Mouse (Mus musculus): Measurements from ENCODE around the gene Bcorl1. TPM values are rescaled to one million over a fixed set of nuclear protein-coding genes. Genes with fewer than 3 reads are reported as not detected.

Bcorl1 gene
- polyA plus RNA-seq, 1 experiment: 27.3 TPM

- Histone ChIP-seq H3K4me1 (ENCODE audit: control insufficient read depth, insufficient read depth, low read length) (peaks cover 5% of the 10 kb centered on the region), H3K27ac (ENCODE audit: control insufficient read depth, insufficient read depth, low read depth, low read length, poor library complexity) (peak overlapping the region; percentile 78), H3K4me3 (replicated peaks; ENCODE audit: control insufficient read depth, low read depth, low read length) (peak overlapping the region; percentile 40)
- no peak for TF ChIP-seq CTCF (IDR thresholded peaks at IDR 0.05; ENCODE audit: control insufficient read depth, insufficient read depth, low read length)
- TF ChIP-seq POLR2A (IDR thresholded peaks at IDR 0.05; ENCODE audit: borderline replicate concordance, control insufficient read depth, low read depth, low read length): no peak
- 17% methylated on average over 7 of the region's 7 CpGs for WGBS
Observed at GRCm38 (mm10) chrX:48425280-48425679, 84.1 kb downstream of the Bcorl1 start.

GRCm38 (mm10) chrX:48428241-48428640, 87.1 kb downstream of the Bcorl1 start:
- peaks cover 7% of the 10 kb centered on the region for H3K4me1 ChIP-seq (ENCODE audit: control insufficient read depth, insufficient read depth, low read length)
- H3K4me3 ChIP-seq (replicated peaks; ENCODE audit: control insufficient read depth, low read depth, low read length): no peak overlapping the region
- 20% methylated on average over 6 of the region's 6 CpGs for WGBS
- peak overlapping the region; percentile 67 for H3K27ac ChIP-seq (ENCODE audit: control insufficient read depth, insufficient read depth, low read depth, low read length, poor library complexity)
- TF ChIP-seq POLR2A (IDR thresholded peaks at IDR 0.05; ENCODE audit: borderline replicate concordance, control insufficient read depth, low read depth, low read length) (no peak), CTCF (IDR thresholded peaks at IDR 0.05; ENCODE audit: control insufficient read depth, insufficient read depth, low read length) (no peak)

DNA sequence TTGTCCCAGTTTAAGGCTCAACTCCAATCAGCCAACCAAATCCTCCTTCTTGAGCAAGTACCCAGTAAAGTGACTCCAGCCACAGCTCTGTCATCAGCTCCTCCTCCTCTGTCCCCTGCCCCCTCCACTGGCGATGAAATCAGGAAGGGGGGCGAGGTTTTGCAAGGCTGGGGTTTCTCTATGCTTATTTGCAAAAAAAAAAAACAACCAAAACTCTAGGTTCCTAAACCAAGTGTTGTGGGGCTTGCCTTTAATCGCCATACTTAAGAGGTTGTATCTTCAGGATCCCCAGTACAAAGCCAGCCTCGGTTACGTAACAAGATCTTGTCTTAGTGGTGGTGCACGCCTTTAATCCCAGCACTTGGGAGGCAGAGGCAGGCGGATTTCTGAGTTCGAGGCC, 87.5 kb downstream of the Bcorl1 start:
- Histone ChIP-seq H3K27ac (ENCODE audit: control insufficient read depth, insufficient read depth, low read depth, low read length, poor library complexity) (peak overlapping the region; percentile 67), H3K4me3 (replicated peaks; ENCODE audit: control insufficient read depth, low read depth, low read length) (no peak overlapping the region), H3K4me1 (ENCODE audit: control insufficient read depth, insufficient read depth, low read length) (peaks cover 7% of the 10 kb centered on the region)
- TF ChIP-seq POLR2A (IDR thresholded peaks at IDR 0.05; ENCODE audit: borderline replicate concordance, control insufficient read depth, low read depth, low read length): no peak
- TF ChIP-seq CTCF (IDR thresholded peaks at IDR 0.05; ENCODE audit: control insufficient read depth, insufficient read depth, low read length): no peak
- WGBS: 22% methylated on average over 8 of the region's 8 CpGs

- Histone ChIP-seq H3K27ac (ENCODE audit: control insufficient read depth, insufficient read depth, low read depth, low read length, poor library complexity) (peak overlapping the region; percentile 67; the same call in 1 of the 2 replicates), H3K4me1 (ENCODE audit: control insufficient read depth, insufficient read depth, low read length) (peaks cover 7% of the 10 kb centered on the region), H3K4me3 (replicated peaks; ENCODE audit: control insufficient read depth, low read depth, low read length) (no peak overlapping the region)
- TF ChIP-seq CTCF (IDR thresholded peaks at IDR 0.05; ENCODE audit: control insufficient read depth, insufficient read depth, low read length) (no peak), POLR2A (IDR thresholded peaks at IDR 0.05; ENCODE audit: borderline replicate concordance, control insufficient read depth, low read depth, low read length) (no peak)
Observed at GRCm38 (mm10) chrX:48429100-48429499, 87.9 kb downstream of the Bcorl1 start.

DNA sequence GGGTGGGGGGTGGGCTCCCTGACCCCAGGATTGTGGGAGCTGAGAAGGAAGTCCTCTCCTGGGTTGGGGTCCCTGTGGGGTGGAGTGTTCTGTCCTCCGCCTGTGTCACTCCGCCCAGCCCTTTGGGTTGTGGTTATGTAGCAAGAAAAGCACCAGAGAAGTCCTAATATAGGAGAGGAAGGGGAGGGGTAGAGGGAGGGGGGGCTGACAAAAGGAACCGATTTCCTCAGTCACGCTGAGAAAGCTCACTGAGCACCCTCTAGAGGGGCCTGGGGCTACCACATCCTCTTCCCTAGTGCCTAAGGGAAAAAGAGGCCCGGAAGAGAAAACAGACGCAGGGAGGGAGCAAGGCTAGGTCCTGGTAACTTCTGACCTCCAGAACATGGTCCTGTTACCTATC, 88.4 kb downstream of the Bcorl1 start:
- WGBS: 7% methylated on average over 6 of the region's 6 CpGs
- H3K4me1 ChIP-seq (ENCODE audit: control insufficient read depth, insufficient read depth, low read length): peaks cover 7% of the 10 kb centered on the region
- H3K4me3 ChIP-seq (replicated peaks; ENCODE audit: control insufficient read depth, low read depth, low read length): peak overlapping the region; percentile 24
- H3K27ac ChIP-seq (ENCODE audit: control insufficient read depth, insufficient read depth, low read depth, low read length, poor library complexity): peak overlapping the region; percentile 66
- TF ChIP-seq CTCF (IDR thresholded peaks at IDR 0.05; ENCODE audit: control insufficient read depth, insufficient read depth, low read length) (no peak), POLR2A (IDR thresholded peaks at IDR 0.05; ENCODE audit: borderline replicate concordance, control insufficient read depth, low read depth, low read length) (no peak)

- no peak for TF ChIP-seq CTCF (IDR thresholded peaks at IDR 0.05; ENCODE audit: control insufficient read depth, insufficient read depth, low read length)
- TF ChIP-seq POLR2A (IDR thresholded peaks at IDR 0.05; ENCODE audit: borderline replicate concordance, control insufficient read depth, low read depth, low read length): no peak
- peak overlapping the region; percentile 82 for H3K4me3 ChIP-seq (replicated peaks; ENCODE audit: control insufficient read depth, low read depth, low read length)
- WGBS: 21% methylated on average over 15 of the region's 15 CpGs
- H3K27ac ChIP-seq (ENCODE audit: control insufficient read depth, insufficient read depth, low read depth, low read length, poor library complexity): peak overlapping the region; percentile 88
- peaks cover 11% of the 10 kb centered on the region for H3K4me1 ChIP-seq (ENCODE audit: control insufficient read depth, insufficient read depth, low read length)
Observed at GRCm38 (mm10) chrX:48432599-48433526, 91.7 kb downstream of the Bcorl1 start.

- peak overlapping the region; percentile 82 for H3K4me3 ChIP-seq (replicated peaks; ENCODE audit: control insufficient read depth, low read depth, low read length)
- 8% methylated on average over 6 of the region's 6 CpGs for WGBS
- TF ChIP-seq POLR2A (IDR thresholded peaks at IDR 0.05; ENCODE audit: borderline replicate concordance, control insufficient read depth, low read depth, low read length) (no peak), CTCF (IDR thresholded peaks at IDR 0.05; ENCODE audit: control insufficient read depth, insufficient read depth, low read length) (no peak)
- peak overlapping the region; percentile 88 for H3K27ac ChIP-seq (ENCODE audit: control insufficient read depth, insufficient read depth, low read depth, low read length, poor library complexity)
- peaks cover 10% of the 10 kb centered on the region for H3K4me1 ChIP-seq (ENCODE audit: control insufficient read depth, insufficient read depth, low read length)
Observed at GRCm38 (mm10) chrX:48433527-48433899, 92.4 kb downstream of the Bcorl1 start.

DNA sequence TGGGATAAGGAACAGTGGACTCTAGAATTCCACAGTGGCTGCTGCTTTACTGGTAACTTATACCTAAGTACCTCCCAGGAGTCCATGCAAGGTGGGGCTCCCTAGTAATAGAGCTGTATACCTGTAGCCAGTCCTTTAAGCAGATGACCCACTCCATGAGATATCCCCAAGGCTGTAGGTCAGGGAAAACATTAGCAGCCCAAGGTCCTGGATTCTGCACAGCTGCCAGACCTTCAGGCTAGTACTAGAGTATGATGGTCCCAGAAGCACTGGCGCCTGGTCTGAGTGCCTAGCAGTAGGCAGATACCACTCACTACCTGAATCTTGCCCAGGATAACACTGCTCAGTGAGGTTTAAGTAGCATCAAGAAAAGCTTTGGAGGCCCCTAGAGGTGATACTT, 93.1 kb downstream of the Bcorl1 start:
- H3K27ac ChIP-seq (ENCODE audit: control insufficient read depth, insufficient read depth, low read depth, low read length, poor library complexity): no peak overlapping the region
- peaks cover 13% of the 10 kb centered on the region for H3K4me1 ChIP-seq (ENCODE audit: control insufficient read depth, insufficient read depth, low read length)
- no peak for TF ChIP-seq POLR2A (IDR thresholded peaks at IDR 0.05; ENCODE audit: borderline replicate concordance, control insufficient read depth, low read depth, low read length)
- TF ChIP-seq CTCF (IDR thresholded peaks at IDR 0.05; ENCODE audit: control insufficient read depth, insufficient read depth, low read length): no peak
- 88% methylated on average over 1 of the region's 1 CpGs for WGBS
- H3K4me3 ChIP-seq (replicated peaks; ENCODE audit: control insufficient read depth, low read depth, low read length): no peak overlapping the region
